Comparison of ENCODE assay signal across 8 mouse cellular contexts in the genomic region with DNA sequence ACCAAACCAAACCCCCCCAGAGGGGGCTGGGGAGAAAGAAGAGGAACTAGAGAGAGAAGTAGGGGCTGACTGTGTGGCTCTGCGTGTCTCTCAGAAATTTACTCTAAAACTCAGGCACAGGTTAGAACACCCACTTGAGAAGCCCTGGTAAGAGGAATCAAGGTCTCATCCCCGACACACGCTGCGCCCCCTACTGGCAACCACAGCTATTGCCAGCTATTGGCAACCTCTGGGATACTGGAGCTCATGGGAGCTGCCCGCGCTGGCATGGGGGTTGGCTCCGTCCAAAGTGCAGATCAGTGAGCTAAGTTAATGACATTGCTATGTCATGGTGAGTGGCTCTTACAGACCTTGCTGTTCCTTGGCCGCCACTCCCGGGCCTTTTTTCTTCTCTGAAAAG. TPM values are rescaled to one million over a fixed set of nuclear protein-coding genes. Genes with fewer than 3 reads are reported as not detected.
DNase-seq lines count a peak whose midpoint lies in the region; ATAC-seq and TF ChIP-seq lines count a peak whose summit lies in the region.

No protein-coding gene starts in this region.

- DNase-seq in CD4-positive, CD25-positive, alpha-beta regulatory T cell, adult 2 months (ENCODE audit: low read depth, low spot score), result peak; percentile 67
- DNase-seq in ovary, adult 18-20 months (ENCODE audit: low spot score), result peak; percentile 5
- DNase-seq in ovary, postnatal 10 days (ENCODE audit: low spot score), result no peak
- peak; percentile 16 to 77 for DNase-seq in frontal cortex, adult 2 months (ENCODE audit: extremely low spot score in 1 of 2, low spot score in 1 of 2)
- peak; percentile 50 to 77 for DNase-seq in layer of hippocampus, adult 2 months (ENCODE audit: low spot score in 2 of 2)
- peak; percentile 48 for DNase-seq in lung, postnatal 36 days
- DNase-seq in spleen, postnatal 10 days (ENCODE audit: low spot score in 2 of 2), result peak; percentile 16 to 63

- peak; percentile 90 for TF ChIP-seq CTCF in layer of hippocampus, adult 2 months (conservative IDR thresholded peaks at IDR 0.05)

- H3K4me3 ChIP-seq in layer of hippocampus, adult 2 months, result no peak overlapping the region

- H3K27ac ChIP-seq in layer of hippocampus, adult 2 months, result no peak overlapping the region

- no peak for ATAC-seq in CD4-positive, CD25-positive, alpha-beta regulatory T cell, adult 4 months

RNA-seq across cellular contexts. Expression of a gene that starts 37.4 kb away (rescaled TPM):
- polyA plus RNA-seq in CD4-positive, CD25-positive, alpha-beta regulatory T cell, adult 4 months (2017; shearing (Covaris generic)), result 10 to 100 TPM; 43.6 to 81.1 TPM
- polyA plus RNA-seq in frontal cortex, adult 2 months (2012; rRNA removed), result 0.20 and 0.27 TPM in 2 replicates
- under 1 TPM in 1 of 2 experiments, not detected in 1; 0.12 TPM for total RNA-seq in layer of hippocampus, adult 2 months (2021)

Comparison
In these comparisons a context has a peak if more than half of its experiments do, and no peak if none do; other contexts are left out.
1. RNA of a gene that starts 37.4 kb away (polyA plus RNA-seq): 43.6 to 81.1 TPM in CD4-positive, CD25-positive, alpha-beta regulatory T cell, adult 4 months; 0.20 to 0.27 TPM in frontal cortex, adult 2 months; every median in the first group is over 10 times any median in the second.